Mouse (Mus musculus) small intestine, adult 2 months (tissue): ENCODE data around the gene Arhgap35. TPM values are rescaled to one million over a fixed set of nuclear protein-coding genes. Genes with fewer than 3 reads are reported as not detected.

Experiments
- H3K27ac ChIP-seq: fragments of 200-500 bp; 2 replicates; pipeline ENCODE4 v1.5.1; 2012; ENCODE audit warnings: low read depth, low read length, control low read depth, inconsistent platforms; ENCODE audit not compliant: insufficient read depth
- H3K27me3 ChIP-seq: fragments of 200-500 bp; 2 replicates; pipeline ENCODE4 v1.6.1; 2012; ENCODE audit warnings: mild to moderate bottlenecking, moderate library complexity, low read length, inconsistent platforms; ENCODE audit not compliant: control insufficient read depth, insufficient read depth
- H3K36me3 ChIP-seq: fragments of 200-500 bp; 2 replicates; pipeline ENCODE4 v1.6.1; 2012; ENCODE audit warnings: mild to moderate bottlenecking, low read length, control low read depth, inconsistent platforms; ENCODE audit not compliant: control insufficient read depth, insufficient read depth
- H3K4me1 ChIP-seq: fragments of 200-500 bp; 2 replicates; pipeline ENCODE4 v1.6.1; 2012; ENCODE audit warnings: low read length, inconsistent platforms, mixed read lengths; ENCODE audit not compliant: control insufficient read depth, insufficient read depth, insufficient read length
- H3K4me3 ChIP-seq: fragments of 200-500 bp; 2 replicates; pipeline ENCODE4 v1.5.1; 2012; ENCODE audit warnings: low read depth, mild to moderate bottlenecking, control low read depth, inconsistent platforms, low read length, moderate library complexity
- CTCF ChIP-seq: fragments of 200-500 bp; IDR thresholded peaks from 2 replicates; pipeline ENCODE4 v1.5.1; 2012; ENCODE audit warnings: low read depth, mild to moderate bottlenecking, control low read depth, inconsistent platforms, low read length, moderate library complexity, mixed read lengths; ENCODE audit not compliant: insufficient replicate concordance, insufficient read length; ENCODE audit errors: extremely low read depth
- POLR2A ChIP-seq: fragments of 200-500 bp; IDR thresholded peaks from 2 replicates; pipeline ENCODE4 v1.6.1; 2012; ENCODE audit warnings: low read depth, mild to moderate bottlenecking, control low read depth, inconsistent platforms, low read length, moderate library complexity
- WGBS: fragments of 180-500 bp; shearing (Covaris S2); methylation state at CpG from one replicate; pipeline ENCODE4 v1.1.7; 2018; 5-methylcytosine and 5-hydroxymethylcytosine counted together
- polyA plus RNA-seq: library from polyadenylated mRNA; depleted of rRNA; stranded (reverse); fragments of >200 nt; gene quantifications from 2 replicates; pipeline ENCODE4 v1.2.3, GENCODE M21; 2012

Arhgap35 gene
- polyA plus RNA-seq, 1 experiment = 11.6 TPM

DNA sequence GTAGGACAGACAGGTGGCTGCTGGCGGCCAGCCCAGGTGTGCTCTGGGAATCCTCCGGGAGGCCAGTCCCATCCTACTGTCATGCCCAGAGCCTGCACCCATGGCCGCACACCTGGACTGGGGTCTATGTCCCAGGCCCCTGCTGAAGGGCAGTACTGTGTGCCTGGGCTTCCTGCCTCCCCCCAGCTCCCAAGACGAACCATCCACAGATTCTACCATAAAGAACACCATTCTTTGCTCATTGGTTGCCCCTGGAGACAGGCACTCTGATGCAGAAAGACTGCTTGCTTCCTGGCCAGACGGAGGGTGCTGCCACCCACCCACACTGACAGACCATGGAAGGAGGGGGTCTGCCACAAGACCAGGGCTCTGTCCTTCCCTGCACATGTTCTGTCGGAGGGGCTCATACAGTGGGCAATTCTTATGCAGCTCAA is 115.1 kb downstream of the Arhgap35 start:
- Histone ChIP-seq H3K4me1 (no peaks in the 10 kb centered on the region), H3K36me3 (peaks cover 8% of the 10 kb centered on the region), H3K27me3 (no peaks in the 10 kb centered on the region), H3K27ac (no peak overlapping the region), H3K4me3 (no peak overlapping the region)
- TF ChIP-seq CTCF = no peak
- TF ChIP-seq POLR2A = no peak
- WGBS = 87% methylated on average over 6 of the region's 6 CpGs

DNA sequence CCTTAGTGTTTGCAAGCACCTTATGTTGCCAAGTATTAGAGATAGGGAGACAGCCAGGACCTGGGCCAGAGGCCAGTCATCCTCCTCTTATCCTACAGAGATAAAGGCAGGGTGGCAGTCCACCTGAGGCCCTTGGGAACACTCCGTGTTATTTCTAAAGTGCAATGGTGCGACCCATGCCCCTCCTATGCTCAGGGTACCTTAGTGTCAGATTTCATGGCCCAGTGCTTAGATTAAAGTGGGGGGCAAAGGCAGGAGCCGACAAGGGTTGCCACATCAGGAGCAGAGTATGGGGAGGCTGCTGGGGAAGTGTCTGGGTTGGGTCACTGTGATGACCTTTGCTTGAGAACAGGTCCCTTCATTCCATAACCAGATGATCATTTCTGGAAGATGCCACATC is 118.5 kb downstream of the Arhgap35 start:
- WGBS = 66% methylated on average over 3 of the region's 3 CpGs
- H3K4me3 ChIP-seq = no peak overlapping the region

DNA sequence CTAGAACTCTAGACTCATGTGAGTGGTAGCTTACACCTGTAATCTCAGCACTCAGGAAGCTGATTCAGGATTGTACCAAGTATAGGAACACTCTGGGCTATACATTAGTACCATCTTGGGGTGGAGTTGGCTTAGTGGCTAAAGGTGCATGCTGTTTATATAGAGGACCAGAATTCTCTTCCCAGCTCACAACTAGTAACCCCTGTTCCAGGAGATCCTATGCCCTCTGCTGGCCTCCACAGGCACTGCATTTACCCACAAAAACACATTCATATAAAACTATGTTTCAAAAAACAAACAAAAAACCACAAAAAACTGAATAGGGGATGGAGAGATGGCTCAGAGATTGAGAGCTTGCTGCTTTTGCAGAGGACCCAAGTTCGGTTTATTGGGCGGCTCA is 121.4 kb downstream of the Arhgap35 start:
- Histone ChIP-seq H3K4me1 (no peaks in the 10 kb centered on the region), H3K36me3 (peaks cover 6% of the 10 kb centered on the region), H3K27ac (no peak overlapping the region), H3K27me3 (no peaks in the 10 kb centered on the region), H3K4me3 (no peak overlapping the region)
- WGBS = 53% methylated on average over 2 of the region's 2 CpGs
- TF ChIP-seq POLR2A (no peak), CTCF (peak; percentile 57; the same call in 1 of the 2 replicates)

More for the DNA sequence above, 118.5 kb downstream of the Arhgap35 start:
- TF ChIP-seq POLR2A (no peak), CTCF (no peak)
- Histone ChIP-seq H3K27me3 (no peaks in the 10 kb centered on the region), H3K27ac (no peak overlapping the region), H3K36me3 (peaks cover 6% of the 10 kb centered on the region), H3K4me1 (no peaks in the 10 kb centered on the region)

DNA sequence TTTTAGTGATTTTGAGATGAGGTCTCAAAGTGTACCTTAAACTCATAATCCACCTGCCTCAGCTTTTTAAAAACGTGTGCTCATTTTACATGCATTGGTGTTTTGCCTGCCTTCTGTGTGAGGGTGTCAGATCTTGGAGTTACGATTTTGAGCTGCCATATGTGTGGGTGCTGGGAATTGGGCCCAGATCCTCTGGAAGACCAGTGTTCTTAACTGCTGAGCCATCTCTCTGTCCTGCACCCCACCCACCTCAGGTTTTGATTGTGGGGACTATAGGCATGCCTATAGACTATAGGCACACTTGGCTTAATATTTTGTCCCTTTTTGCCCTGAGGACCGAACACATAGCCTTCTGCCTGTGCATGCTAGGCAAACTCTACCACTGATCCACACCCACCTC is 122.6 kb downstream of the Arhgap35 start:
- WGBS = 58% methylated on average over 3 of the region's 3 CpGs
- TF ChIP-seq CTCF (no peak), POLR2A (no peak)
- no peaks in the 10 kb centered on the region for H3K27me3 ChIP-seq
- H3K27ac ChIP-seq = no peak overlapping the region
- H3K4me1 ChIP-seq = no peaks in the 10 kb centered on the region
- no peak overlapping the region for H3K4me3 ChIP-seq
- H3K36me3 ChIP-seq = peaks cover under 1% of the 10 kb centered on the region; the same call in 1 of the 2 replicates

DNA sequence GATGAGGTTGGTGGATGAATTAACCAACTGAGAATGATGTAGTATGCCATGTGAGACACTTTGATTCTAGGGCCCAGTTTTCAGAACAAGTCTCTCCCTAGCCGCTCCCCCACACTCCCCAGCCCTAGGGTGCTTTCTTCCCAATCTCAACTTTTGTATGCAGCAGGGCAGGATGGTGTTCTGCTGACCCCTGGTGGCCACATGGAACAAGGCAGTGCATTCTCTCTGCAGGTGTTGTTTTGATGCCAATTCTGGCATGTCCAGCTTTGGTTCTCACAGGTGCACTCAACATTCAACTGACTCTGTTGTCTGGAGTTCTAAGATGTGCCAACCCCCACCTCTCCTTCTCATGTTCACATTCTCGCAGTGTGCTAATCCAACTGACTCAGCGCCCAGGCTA is 123.0 kb downstream of the Arhgap35 start:
- no peak overlapping the region for H3K27ac ChIP-seq
- H3K27me3 ChIP-seq = no peaks in the 10 kb centered on the region
- H3K4me1 ChIP-seq = no peaks in the 10 kb centered on the region
- H3K4me3 ChIP-seq = no peak overlapping the region
- no peaks in the 10 kb centered on the region; the same call in 1 of the 2 replicates for H3K36me3 ChIP-seq
- WGBS = 35% methylated on average over 3 of the region's 3 CpGs
- TF ChIP-seq POLR2A (no peak), CTCF (peak; percentile 94; the same call in 1 of the 2 replicates)

DNA sequence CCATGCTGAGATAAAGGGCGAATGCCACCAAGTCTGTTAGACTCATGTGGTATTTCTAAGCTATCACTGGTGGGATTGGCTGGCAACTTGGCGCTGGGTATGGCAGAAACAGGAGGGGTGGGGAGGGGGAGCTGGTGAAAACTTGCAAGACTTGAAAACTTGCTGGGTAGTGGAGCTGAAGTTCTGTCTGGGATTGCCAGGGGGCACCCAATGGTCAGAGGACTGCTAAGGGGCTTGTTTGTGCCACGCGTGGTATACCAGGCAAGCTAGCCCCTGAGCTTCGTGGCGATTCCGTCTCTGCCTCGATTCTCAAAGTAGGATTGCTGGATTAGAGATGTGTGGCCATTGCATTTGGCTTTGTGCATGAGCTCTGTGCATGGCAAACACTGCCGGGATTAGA is 124.8 kb downstream of the Arhgap35 start:
- no peaks in the 10 kb centered on the region for H3K27me3 ChIP-seq
- no peaks in the 10 kb centered on the region for H3K4me1 ChIP-seq
- H3K4me3 ChIP-seq = no peak overlapping the region
- 87% methylated on average over 9 of the region's 9 CpGs for WGBS
- TF ChIP-seq POLR2A (no peak), CTCF (no peak)
- no peaks in the 10 kb centered on the region for H3K36me3 ChIP-seq
- H3K27ac ChIP-seq = no peak overlapping the region

DNA sequence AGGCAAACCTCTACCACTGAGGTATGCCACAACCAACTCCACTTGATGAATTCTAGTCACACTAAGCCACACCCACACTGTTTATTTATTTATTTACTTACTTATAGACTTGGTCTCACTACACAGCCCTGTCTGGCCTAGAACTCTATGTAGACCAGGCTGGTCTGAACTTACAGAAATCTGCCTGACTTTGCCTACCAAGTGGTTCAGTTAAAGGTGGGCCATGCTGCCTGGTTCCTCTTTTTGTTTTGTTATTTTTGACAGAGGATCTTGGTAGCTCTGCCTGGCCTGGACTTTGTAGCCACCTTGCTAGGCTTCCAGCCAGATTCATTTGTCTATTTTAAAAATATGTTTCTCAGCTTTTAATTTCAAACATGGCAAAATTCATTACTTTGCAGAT is 126.0 kb downstream of the Arhgap35 start:
- Histone ChIP-seq H3K27me3 (no peaks in the 10 kb centered on the region), H3K4me3 (no peak overlapping the region), H3K36me3 (no peaks in the 10 kb centered on the region), H3K4me1 (no peaks in the 10 kb centered on the region), H3K27ac (no peak overlapping the region)
- TF ChIP-seq POLR2A (no peak), CTCF (no peak)

DNA sequence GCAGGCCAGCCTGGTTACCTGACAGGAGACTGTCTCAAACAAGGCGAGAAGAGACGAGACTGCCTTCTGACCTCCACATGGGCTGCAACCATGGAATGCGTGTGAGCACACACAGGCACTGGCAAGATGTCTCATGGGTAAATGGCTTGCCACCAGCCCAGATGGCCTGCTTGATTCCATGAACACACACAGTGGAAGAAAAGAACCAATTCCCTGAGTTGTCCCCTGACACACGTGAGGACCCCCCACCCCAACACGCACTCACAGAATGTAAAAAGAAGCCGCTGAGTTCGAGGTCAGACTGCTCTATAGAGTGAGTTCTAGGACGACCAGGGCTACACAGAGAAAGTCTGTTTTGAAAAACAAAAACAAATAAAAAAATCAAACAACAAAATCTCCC is 137.2 kb downstream of the Arhgap35 start, which contains the start of gene Npas1:
TSS of gene Npas1 (minus strand) at position 101 of the 400 bp plus-strand sequence.
- TF ChIP-seq POLR2A (no peak), CTCF (no peak)
- Histone ChIP-seq H3K27ac (no peak within 1 kb of the TSS), H3K36me3 (no peaks in the 10 kb centered on the region), H3K27me3 (peaks cover 35% of the 10 kb centered on the region), H3K4me3 (peak within 1 kb of the TSS; percentile 26), H3K4me1 (peaks cover 4% of the 10 kb centered on the region; the same call in 1 of the 2 replicates)
- 86% methylated on average over 8 of the region's 8 CpGs for WGBS
